Mouse (Mus musculus) liver, embryonic 12.5 days (tissue): Measurements from ENCODE around the gene Spsb1. TPM values are rescaled to one million over a fixed set of nuclear protein-coding genes. Genes with fewer than 3 reads are reported as not detected.

Experiments used
- ATAC-seq: fragments of 200-750 bp; cut with Nextera tagmentation; 2 replicates; pipeline ENCODE4 v1.8.0; 2017; ENCODE audit warnings: moderate number of reproducible peaks, mild to moderate bottlenecking, moderate library complexity
- H3K27ac ChIP-seq: fragments of 300-500 bp; sonication (generic); 2 replicates; pipeline ENCODE4 v1.5.1; 2016; ENCODE audit warnings: mild to moderate bottlenecking
- H3K27me3 ChIP-seq: fragments of 300-500 bp; sonication (generic); replicated peaks from 2 replicates; pipeline ENCODE4 v1.6.1; 2016; ENCODE audit warnings: mild to moderate bottlenecking, moderate library complexity
- H3K36me3 ChIP-seq: fragments of 300-500 bp; sonication (generic); 2 replicates; pipeline ENCODE4 v1.6.1; 2016; ENCODE audit warnings: mild to moderate bottlenecking, moderate library complexity
- H3K4me1 ChIP-seq: fragments of 300-500 bp; sonication (generic); 2 replicates; pipeline ENCODE4 v1.6.1; 2016
- H3K4me2 ChIP-seq: fragments of 300-500 bp; sonication (generic); 2 replicates; pipeline ENCODE4 v1.6.1; 2016; ENCODE audit warnings: mild to moderate bottlenecking, moderate library complexity
- H3K4me3 ChIP-seq: fragments of 300-500 bp; sonication (generic); 2 replicates; pipeline ENCODE4 v1.5.1; 2016; ENCODE audit warnings: mild to moderate bottlenecking, moderate library complexity
- H3K9ac ChIP-seq: fragments of 300-500 bp; sonication (generic); 2 replicates; pipeline ENCODE4 v1.6.1; 2016; ENCODE audit warnings: mild to moderate bottlenecking, moderate library complexity
- H3K9me3 ChIP-seq: fragments of 300-500 bp; sonication (generic); replicated peaks from 2 replicates; pipeline ENCODE4 v1.6.1; 2016; ENCODE audit warnings: mild to moderate bottlenecking, moderate library complexity
- WGBS: fragments of 180-500 bp; shearing (Covaris S2); methylation state at CpG from one replicate; pipeline ENCODE4 v1.1.7; 2016; ENCODE audit not compliant: insufficient replicate concordance; 5-methylcytosine and 5-hydroxymethylcytosine counted together
- polyA plus RNA-seq: library from polyadenylated mRNA; unstranded; fragments of >200 nt; fragmentation: Nextera tagmentation; extraction: Ambion mirVana; gene quantifications from 2 replicates; pipeline ENCODE4 v1.2.1, GENCODE M21; 2016

The Spsb1 gene
- polyA plus RNA-seq, 1 experiment from 2014 or later = 0.97 TPM

- Histone ChIP-seq H3K4me2 (no peak overlapping the region), H3K36me3 (no peaks in the 10 kb centered on the region), H3K27me3 (peaks cover 58% of the 10 kb centered on the region), H3K9ac (no peak overlapping the region), H3K4me3 (no peak overlapping the region), H3K27ac (no peak overlapping the region), H3K9me3 (no peaks in the 10 kb centered on the region), H3K4me1 (peaks cover 5% of the 10 kb centered on the region; the same call in 1 of the 2 replicates)
- ATAC-seq = no peak
- WGBS = 67% methylated on average over 20 of the region's 20 CpGs
Measured at GRCm38 (mm10) chr4:149888736-149889470, 65.9 kb downstream of the Spsb1 start.

GRCm38 (mm10) chr4:149888156-149888555 lies 66.7 kb downstream of the Spsb1 start:
- no peaks in the 10 kb centered on the region for H3K36me3 ChIP-seq
- no peak overlapping the region for H3K9ac ChIP-seq
- H3K4me1 ChIP-seq = peaks cover 5% of the 10 kb centered on the region; the same call in 1 of the 2 replicates
- 80% methylated on average over 5 of the region's 5 CpGs for WGBS
- H3K4me3 ChIP-seq = no peak overlapping the region
- no peak overlapping the region for H3K4me2 ChIP-seq
- H3K9me3 ChIP-seq = no peaks in the 10 kb centered on the region
- no peak for ATAC-seq
- peaks cover 58% of the 10 kb centered on the region for H3K27me3 ChIP-seq
- H3K27ac ChIP-seq = no peak overlapping the region

- Histone ChIP-seq H3K36me3 (no peaks in the 10 kb centered on the region), H3K27ac (no peak overlapping the region), H3K27me3 (peaks cover 60% of the 10 kb centered on the region), H3K4me3 (no peak overlapping the region), H3K9ac (no peak overlapping the region), H3K9me3 (no peaks in the 10 kb centered on the region), H3K4me1 (peaks cover 5% of the 10 kb centered on the region; the same call in 1 of the 2 replicates), H3K4me2 (no peak overlapping the region)
- 62% methylated on average over 18 of the region's 18 CpGs for WGBS
- ATAC-seq = no peak
Measured at GRCm38 (mm10) chr4:149886298-149887271, 68.3 kb downstream of the Spsb1 start.

- H3K36me3 ChIP-seq = no peaks in the 10 kb centered on the region
- WGBS = 72% methylated on average over 10 of the region's 10 CpGs
- H3K27me3 ChIP-seq = peaks cover 47% of the 10 kb centered on the region
- H3K9ac ChIP-seq = no peak overlapping the region
- no peak for ATAC-seq
- no peak overlapping the region for H3K4me3 ChIP-seq
- no peaks in the 10 kb centered on the region for H3K9me3 ChIP-seq
- H3K27ac ChIP-seq = no peak overlapping the region
- H3K4me2 ChIP-seq = no peak overlapping the region
- no peaks in the 10 kb centered on the region for H3K4me1 ChIP-seq
Measured at GRCm38 (mm10) chr4:149883990-149884389, 70.9 kb downstream of the Spsb1 start.

GRCm38 (mm10) chr4:149882139-149882916 lies 72.5 kb downstream of the Spsb1 start:
- Histone ChIP-seq H3K36me3 (no peaks in the 10 kb centered on the region), H3K4me3 (no peak overlapping the region), H3K4me2 (no peak overlapping the region), H3K4me1 (no peaks in the 10 kb centered on the region), H3K9me3 (no peaks in the 10 kb centered on the region), H3K9ac (no peak overlapping the region), H3K27ac (no peak overlapping the region), H3K27me3 (peaks cover 61% of the 10 kb centered on the region)
- no peak for ATAC-seq
- WGBS = 62% methylated on average over 17 of the region's 17 CpGs

GRCm38 (mm10) chr4:149880908-149881307 lies 73.9 kb downstream of the Spsb1 start:
- Histone ChIP-seq H3K27me3 (peaks cover 62% of the 10 kb centered on the region), H3K27ac (no peak overlapping the region), H3K4me1 (no peaks in the 10 kb centered on the region), H3K9ac (no peak overlapping the region), H3K4me3 (no peak overlapping the region), H3K4me2 (no peak overlapping the region), H3K9me3 (no peaks in the 10 kb centered on the region), H3K36me3 (no peaks in the 10 kb centered on the region)
- WGBS = 73% methylated on average over 5 of the region's 5 CpGs
- ATAC-seq = no peak

- ATAC-seq = no peak
- H3K4me1 ChIP-seq = no peaks in the 10 kb centered on the region
- no peak overlapping the region for H3K27ac ChIP-seq
- H3K4me3 ChIP-seq = no peak overlapping the region
- H3K9me3 ChIP-seq = no peaks in the 10 kb centered on the region
- H3K4me2 ChIP-seq = no peak overlapping the region
- H3K36me3 ChIP-seq = no peaks in the 10 kb centered on the region
- no peak overlapping the region for H3K9ac ChIP-seq
- 30% methylated on average over 11 of the region's 11 CpGs for WGBS
- H3K27me3 ChIP-seq = peaks cover 63% of the 10 kb centered on the region
Measured at GRCm38 (mm10) chr4:149879980-149880379, 74.9 kb downstream of the Spsb1 start.

GRCm38 (mm10) chr4:149878021-149878449 lies 76.8 kb downstream of the Spsb1 start:
- Histone ChIP-seq H3K4me3 (no peak overlapping the region), H3K4me2 (no peak overlapping the region), H3K4me1 (no peaks in the 10 kb centered on the region), H3K27ac (no peak overlapping the region), H3K27me3 (peaks cover 60% of the 10 kb centered on the region), H3K9me3 (no peaks in the 10 kb centered on the region), H3K36me3 (no peaks in the 10 kb centered on the region), H3K9ac (no peak overlapping the region)
- no peak for ATAC-seq
- 49% methylated on average over 6 of the region's 6 CpGs for WGBS

- H3K4me2 ChIP-seq = no peak overlapping the region
- no peaks in the 10 kb centered on the region for H3K9me3 ChIP-seq
- WGBS = 62% methylated on average over 3 of the region's 3 CpGs
- H3K4me3 ChIP-seq = no peak overlapping the region
- H3K9ac ChIP-seq = no peak overlapping the region
- no peak for ATAC-seq
- H3K36me3 ChIP-seq = no peaks in the 10 kb centered on the region
- no peaks in the 10 kb centered on the region for H3K4me1 ChIP-seq
- H3K27ac ChIP-seq = no peak overlapping the region
- peaks cover 60% of the 10 kb centered on the region for H3K27me3 ChIP-seq
Measured at GRCm38 (mm10) chr4:149877202-149877601, 77.6 kb downstream of the Spsb1 start.

GRCm38 (mm10) chr4:149876761-149877160 lies 78.1 kb downstream of the Spsb1 start:
- Histone ChIP-seq H3K4me3 (no peak overlapping the region), H3K9me3 (no peaks in the 10 kb centered on the region), H3K27me3 (peaks cover 60% of the 10 kb centered on the region), H3K27ac (no peak overlapping the region), H3K4me2 (no peak overlapping the region), H3K36me3 (no peaks in the 10 kb centered on the region), H3K9ac (no peak overlapping the region), H3K4me1 (no peaks in the 10 kb centered on the region)
- WGBS = 67% methylated on average over 6 of the region's 6 CpGs
- no peak for ATAC-seq

GRCm38 (mm10) chr4:149875986-149876501 lies 78.8 kb downstream of the Spsb1 start:
- Histone ChIP-seq H3K27me3 (peaks cover 60% of the 10 kb centered on the region), H3K9me3 (no peaks in the 10 kb centered on the region), H3K36me3 (no peaks in the 10 kb centered on the region), H3K27ac (no peak overlapping the region), H3K4me3 (no peak overlapping the region), H3K4me2 (no peak overlapping the region), H3K9ac (no peak overlapping the region), H3K4me1 (peaks cover 2% of the 10 kb centered on the region; the same call in 1 of the 2 replicates)
- no peak; the same call in 1 of the 2 replicates for ATAC-seq
- WGBS = 60% methylated on average over 8 of the region's 8 CpGs
